Mouse (Mus musculus) myocyte (in vitro differentiated cells): ENCODE measurements at regions not wholly inside any gene's neighbourhood (a gene's known extent, or its start where the extent isn't known, plus 50 kb on each side); places are given as distances from the start of the nearest gene placed in this dataset.

Experiments
- H3K27me3 ChIP-seq: one replicate; pipeline ENCODE4 v1.6.1; 2011; ENCODE audit not compliant: control insufficient read depth, insufficient read depth, insufficient read length
- H3K36me3 ChIP-seq: one replicate; pipeline ENCODE4 v1.6.1; 2011; ENCODE audit not compliant: control insufficient read depth, insufficient read depth
- H3K4me2 ChIP-seq: one replicate; pipeline ENCODE4 v1.6.1; 2011; ENCODE audit warnings: low read depth, control low read depth
- H3K4me3 ChIP-seq: one replicate; pipeline ENCODE4 v1.5.1; 2011; ENCODE audit warnings: mild to moderate bottlenecking, control low read depth, moderate library complexity
- H3K79me2 ChIP-seq: one replicate; pipeline ENCODE4 v1.6.1; 2011; ENCODE audit not compliant: control insufficient read depth, insufficient read depth
- H3ac ChIP-seq: one replicate; pipeline ENCODE4 v1.6.1; 2011; ENCODE audit not compliant: control insufficient read depth, insufficient read length
- CEBPB ChIP-seq: IDR thresholded peaks from 2 replicates; pipeline ENCODE4 v1.6.1; 2011; ENCODE audit warnings: mild to moderate bottlenecking, moderate library complexity; ENCODE audit not compliant: poor library complexity, insufficient read depth, severe bottlenecking
- E2F4 ChIP-seq: IDR thresholded peaks from one replicate; pipeline ENCODE4 v1.6.1; 2011; ENCODE audit warnings: mild to moderate bottlenecking, control low read depth, moderate library complexity; ENCODE audit not compliant: insufficient read depth
- MAX ChIP-seq: IDR thresholded peaks from one replicate; pipeline ENCODE4 v1.6.1; 2011; ENCODE audit warnings: low read depth, mild to moderate bottlenecking, control low read depth
- MYOD1 ChIP-seq, 3 experiments: IDR thresholded peaks; one replicate each; pipeline ENCODE4 v1.6.1; 2011; ENCODE audit warnings: control low read depth in 2 of 3, low read depth in 2 of 3, mild to moderate bottlenecking in 2 of 3, moderate library complexity in 1 of 3; ENCODE audit not compliant: insufficient read length in 2 of 3, control insufficient read depth in 1 of 3
- MYOG ChIP-seq, 3 experiments: IDR thresholded peaks; one replicate each; pipeline ENCODE4 v1.6.1; 2011; ENCODE audit warnings: control low read depth in 2 of 3, low read depth in 2 of 3, mild to moderate bottlenecking in 2 of 3; ENCODE audit not compliant: insufficient read length in 2 of 3, control insufficient read depth in 1 of 3, insufficient read depth in 1 of 3
- POLR2A ChIP-seq: IDR thresholded peaks from one replicate; pipeline ENCODE4 v1.6.1; 2011; ENCODE audit warnings: low read depth, mild to moderate bottlenecking, control low read depth, moderate library complexity; ENCODE audit not compliant: insufficient read length
- POLR2AphosphoS2 ChIP-seq: IDR thresholded peaks from one replicate; pipeline ENCODE4 v1.6.1; 2011; ENCODE audit warnings: low read depth, control low read depth; ENCODE audit not compliant: insufficient read length
- REST ChIP-seq: IDR thresholded peaks from one replicate; pipeline ENCODE4 v1.6.1; 2011; ENCODE audit warnings: mild to moderate bottlenecking, control low read depth, moderate library complexity; ENCODE audit not compliant: insufficient read depth, insufficient read length
- SRF ChIP-seq: IDR thresholded peaks from one replicate; pipeline ENCODE4 v1.6.1; 2011; ENCODE audit warnings: low read depth; ENCODE audit not compliant: control insufficient read depth, insufficient read length
- TCF12 ChIP-seq: IDR thresholded peaks from one replicate; pipeline ENCODE4 v1.6.1; 2011; ENCODE audit warnings: mild to moderate bottlenecking, control low read depth; ENCODE audit not compliant: poor library complexity, insufficient read depth, severe bottlenecking
- TCF3 ChIP-seq: IDR thresholded peaks from one replicate; pipeline ENCODE4 v1.6.1; 2011; ENCODE audit warnings: low read depth, control low read depth; ENCODE audit not compliant: insufficient read length
- USF1 ChIP-seq: IDR thresholded peaks from one replicate; pipeline ENCODE4 v1.6.1; 2011; ENCODE audit warnings: low read depth, mild to moderate bottlenecking, control low read depth, moderate library complexity

GRCm38 (mm10) chr13:70967781-70968180 lies 126.2 kb upstream of the Adamts16 start:
- Histone ChIP-seq H3K4me2 (no peak overlapping the region), H3K27me3 (peaks cover 6% of the 10 kb centered on the region), H3K79me2 (no peaks in the 10 kb centered on the region), H3K4me3 (no peak overlapping the region), H3K36me3 (no peaks in the 10 kb centered on the region), H3ac (no peak overlapping the region)
- no peak for TF ChIP-seq POLR2A
- no peak for TF ChIP-seq POLR2AphosphoS2
- TF ChIP-seq CEBPB, result no peak
- TF ChIP-seq SRF, result no peak
- TF ChIP-seq TCF3, result no peak
- no peak for TF ChIP-seq E2F4
- no peak for TF ChIP-seq MYOD1 (IDR thresholded peaks at IDR 0.05; ENCODE audit: control insufficient read depth in 1 of 3, insufficient read length in 2 of 3, low read depth in 2 of 3)
- no peak for TF ChIP-seq USF1
- TF ChIP-seq TCF12, result no peak
- no peak for TF ChIP-seq MYOG (IDR thresholded peaks at IDR 0.05; ENCODE audit: control insufficient read depth in 1 of 3, insufficient read depth in 1 of 3, insufficient read length in 2 of 3, low read depth in 2 of 3)
- TF ChIP-seq REST, result no peak

- H3K4me2 ChIP-seq, result no peak overlapping the region
- no peaks in the 10 kb centered on the region for H3K79me2 ChIP-seq
- TF ChIP-seq SRF, result no peak
- TF ChIP-seq E2F4, result no peak
- no peak for TF ChIP-seq MYOD1 (IDR thresholded peaks at IDR 0.05; ENCODE audit: control insufficient read depth in 1 of 3, insufficient read length in 2 of 3, low read depth in 2 of 3)
- no peak for TF ChIP-seq CEBPB
- no peak for TF ChIP-seq TCF3
- TF ChIP-seq REST, result no peak
- TF ChIP-seq MAX, result no peak
- no peak for TF ChIP-seq POLR2A
- TF ChIP-seq MYOG (IDR thresholded peaks at IDR 0.05; ENCODE audit: control insufficient read depth in 1 of 3, insufficient read depth in 1 of 3, insufficient read length in 2 of 3, low read depth in 2 of 3), result no peak
- TF ChIP-seq POLR2AphosphoS2, result no peak
- TF ChIP-seq TCF12, result no peak
- TF ChIP-seq USF1, result no peak
- H3K27me3 ChIP-seq, result no peaks in the 10 kb centered on the region
- no peak overlapping the region for H3K4me3 ChIP-seq
- H3ac ChIP-seq, result no peak overlapping the region
- no peaks in the 10 kb centered on the region for H3K36me3 ChIP-seq
Observed at GRCm38 (mm10) chr13:70963384-70963783, 121.8 kb upstream of the Adamts16 start.

- H3K4me3 ChIP-seq, result no peak overlapping the region
- no peaks in the 10 kb centered on the region for H3K36me3 ChIP-seq
- TF ChIP-seq TCF3 (no peak), CEBPB (no peak), REST (no peak)
- no peak overlapping the region for H3ac ChIP-seq
- no peaks in the 10 kb centered on the region for H3K79me2 ChIP-seq
- no peak overlapping the region for H3K4me2 ChIP-seq
- H3K27me3 ChIP-seq, result peaks cover 4% of the 10 kb centered on the region
Observed at GRCm38 (mm10) chr13:70934309-70935037, 92.9 kb upstream of the Adamts16 start.

DNA sequence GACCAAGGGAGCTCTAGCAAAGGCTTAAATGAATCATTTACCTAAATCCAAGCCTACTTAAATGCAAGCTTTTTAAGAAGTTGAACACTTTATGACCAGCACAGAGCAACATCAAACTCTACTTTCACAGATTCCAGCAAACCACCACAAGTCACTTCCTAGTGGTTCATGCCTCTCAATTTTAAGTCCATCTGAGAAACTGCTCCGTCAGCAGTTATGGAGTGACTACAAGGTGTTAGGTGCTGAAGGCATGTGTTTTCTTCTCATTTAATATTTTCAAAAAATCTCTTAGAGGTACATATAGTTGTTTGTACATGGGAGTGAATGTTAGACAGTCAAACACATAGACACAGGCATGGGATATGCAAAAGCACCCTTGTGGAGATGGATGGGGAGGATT lies 72.2 kb upstream of the Adamts16 start:
- TF ChIP-seq MYOD1 (IDR thresholded peaks at IDR 0.05; ENCODE audit: control insufficient read depth in 1 of 3, insufficient read length in 2 of 3, low read depth in 2 of 3) (no peak), TCF12 (no peak), REST (no peak), E2F4 (no peak), TCF3 (no peak), POLR2AphosphoS2 (no peak), USF1 (no peak), MYOG (IDR thresholded peaks at IDR 0.05; ENCODE audit: control insufficient read depth in 1 of 3, insufficient read depth in 1 of 3, insufficient read length in 2 of 3, low read depth in 2 of 3) (no peak), POLR2A (no peak), CEBPB (no peak), SRF (no peak), MAX (no peak)
- no peak overlapping the region for H3K4me2 ChIP-seq
- no peak overlapping the region for H3ac ChIP-seq
- H3K27me3 ChIP-seq, result no peaks in the 10 kb centered on the region
- no peaks in the 10 kb centered on the region for H3K79me2 ChIP-seq
- no peaks in the 10 kb centered on the region for H3K36me3 ChIP-seq
- H3K4me3 ChIP-seq, result no peak overlapping the region

- H3K4me3 ChIP-seq, result no peak overlapping the region
- no peaks in the 10 kb centered on the region for H3K36me3 ChIP-seq
- TF ChIP-seq POLR2AphosphoS2, result no peak
- TF ChIP-seq MAX, result no peak
- TF ChIP-seq USF1, result no peak
- no peak for TF ChIP-seq MYOD1 (IDR thresholded peaks at IDR 0.05; ENCODE audit: control insufficient read depth in 1 of 3, insufficient read length in 2 of 3, low read depth in 2 of 3)
- no peak for TF ChIP-seq TCF3
- TF ChIP-seq REST, result no peak
- no peak overlapping the region for H3ac ChIP-seq
- no peaks in the 10 kb centered on the region for H3K27me3 ChIP-seq
- no peaks in the 10 kb centered on the region for H3K79me2 ChIP-seq
- no peak overlapping the region for H3K4me2 ChIP-seq
Observed at GRCm38 (mm10) chr13:70910934-70911333, 69.3 kb upstream of the Adamts16 start.
